Mouse (Mus musculus) C2C12 (cell line): ENCODE results near the gene Abca7. TPM values are rescaled to one million over a fixed set of nuclear protein-coding genes. Genes with fewer than 3 reads are reported as not detected.
"Not testable (repeated sequence)": the region's sequence is repeated elsewhere in the genome, so short reads cannot be mapped to it uniquely, and the experiment has no call there.

ENCODE experiments used
- H3K27me3 ChIP-seq: one replicate; pipeline ENCODE4 v1.6.1; 2011; ENCODE audit not compliant: control insufficient read depth, insufficient read depth, insufficient read length
- H3K36me3 ChIP-seq: one replicate; pipeline ENCODE4 v1.6.1; 2011; ENCODE audit not compliant: control insufficient read depth, insufficient read depth
- H3K4me3 ChIP-seq: one replicate; pipeline ENCODE4 v1.5.1; 2011; ENCODE audit warnings: mild to moderate bottlenecking, control low read depth; ENCODE audit not compliant: poor library complexity, insufficient read depth, severe bottlenecking
- H3K79me2 ChIP-seq: one replicate; pipeline ENCODE4 v1.6.1; 2011; ENCODE audit not compliant: control insufficient read depth, insufficient read depth
- H3K79me3 ChIP-seq: one replicate; pipeline ENCODE4 v1.6.1; 2011; ENCODE audit warnings: low read depth, control low read depth
- H3ac ChIP-seq: one replicate; pipeline ENCODE3; 2011; ENCODE audit warnings: low read depth; ENCODE audit not compliant: control insufficient read depth, insufficient read length
- CEBPB ChIP-seq: IDR thresholded peaks from one replicate; pipeline ENCODE4 v1.6.1; 2011; ENCODE audit warnings: low read depth, mild to moderate bottlenecking, control low read depth, moderate library complexity
- CTCF ChIP-seq: IDR thresholded peaks from one replicate; pipeline ENCODE4 v1.5.1; 2011; ENCODE audit not compliant: control insufficient read depth, insufficient read depth, insufficient read length
- FOSL1 ChIP-seq: IDR thresholded peaks from one replicate; pipeline ENCODE4 v1.8.0; 2011; ENCODE audit warnings: mild to moderate bottlenecking, low read length; ENCODE audit not compliant: poor library complexity, insufficient read depth, severe bottlenecking
- MAX ChIP-seq: IDR thresholded peaks from one replicate; pipeline ENCODE4 v1.6.1; 2011; ENCODE audit warnings: mild to moderate bottlenecking, control low read depth
- MYOD1 ChIP-seq: IDR thresholded peaks from one replicate; pipeline ENCODE4 v1.6.1; 2011; ENCODE audit warnings: low read depth; ENCODE audit not compliant: control insufficient read depth, insufficient read length
- MYOG ChIP-seq: IDR thresholded peaks from one replicate; pipeline ENCODE4 v1.6.1; 2011; ENCODE audit not compliant: control insufficient read depth, insufficient read length; ENCODE audit errors: extremely low read depth
- USF1 ChIP-seq: IDR thresholded peaks from one replicate; pipeline ENCODE4 v1.6.1; 2011; ENCODE audit warnings: low read depth, mild to moderate bottlenecking, control low read depth, moderate library complexity
- polyA plus RNA-seq: library from polyadenylated mRNA; unstranded; fragments of >200 nt; fragmentation: generic; extraction: Trizol; gene quantifications from one replicate; pipeline ENCODE4 v1.2.1, GENCODE M21; 2012; ENCODE audit warnings: missing spikeins

Abca7 gene
- polyA plus RNA-seq, 1 experiment = 10.7 TPM

- H3K36me3 ChIP-seq = peaks cover 33% of the 10 kb centered on the region
- H3K4me3 ChIP-seq = peak overlapping the region; percentile 76
- no peak for TF ChIP-seq MYOD1
- TF ChIP-seq CTCF = peak; percentile 36
- H3K79me2 ChIP-seq = peaks cover 26% of the 10 kb centered on the region
- H3K27me3 ChIP-seq = no peaks in the 10 kb centered on the region
- H3K79me3 ChIP-seq = peaks cover 26% of the 10 kb centered on the region
- peak overlapping the region; percentile 98 for H3ac ChIP-seq
Observed at GRCm38 (mm10) chr10:80053831-80054815, 57.8 kb downstream of the Abca7 start.

DNA sequence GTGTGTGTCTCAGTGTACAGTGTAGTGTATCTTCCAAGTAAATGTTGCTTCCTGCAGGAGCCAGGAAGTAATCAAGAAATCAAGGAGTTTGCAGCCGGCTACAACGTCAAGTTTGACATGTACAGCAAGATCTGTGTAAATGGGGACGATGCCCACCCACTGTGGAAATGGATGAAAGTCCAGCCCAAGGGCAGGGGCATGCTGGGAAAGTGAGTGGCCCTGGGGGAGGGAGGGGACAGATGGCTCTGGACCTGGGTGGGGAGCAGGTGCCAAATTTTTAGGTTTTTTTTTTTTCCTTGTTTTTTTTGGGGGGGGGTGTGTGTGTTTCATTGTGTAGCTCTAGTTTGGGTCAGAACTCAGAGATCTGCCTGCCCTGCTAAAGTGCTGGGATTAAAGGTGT is 58.6 kb downstream of the Abca7 start:
- peaks cover 36% of the 10 kb centered on the region for H3K36me3 ChIP-seq

GRCm38 (mm10) chr10:80055364-80055763 is 59.1 kb downstream of the Abca7 start:
- Histone ChIP-seq H3K79me2 (peaks cover 26% of the 10 kb centered on the region), H3K36me3 (peaks cover 40% of the 10 kb centered on the region), H3ac (peak overlapping the region; percentile 5), H3K79me3 (peaks cover 26% of the 10 kb centered on the region), H3K27me3 (no peaks in the 10 kb centered on the region), H3K4me3 (no peak overlapping the region)
- TF ChIP-seq USF1 = no peak
- TF ChIP-seq MYOD1 = no peak
- no peak for TF ChIP-seq MAX
- TF ChIP-seq FOSL1 = no peak
- TF ChIP-seq CEBPB = no peak
- no peak for TF ChIP-seq MYOG
- no peak for TF ChIP-seq CTCF

More for the DNA sequence above, 58.6 kb downstream of the Abca7 start:
- Histone ChIP-seq H3K4me3 (peak overlapping the region; percentile 76), H3K79me2 (peaks cover 26% of the 10 kb centered on the region), H3K79me3 (peaks cover 26% of the 10 kb centered on the region), H3ac (peak overlapping the region; percentile 98)
- not testable (repeated sequence) for H3K27me3 ChIP-seq

- no peak for TF ChIP-seq CTCF
- no peak for TF ChIP-seq MYOG
- no peak for TF ChIP-seq FOSL1
- no peak for TF ChIP-seq CEBPB
- TF ChIP-seq MAX = no peak
- no peak for TF ChIP-seq MYOD1
- no peak for TF ChIP-seq USF1
- Histone ChIP-seq H3K27me3 (no peaks in the 10 kb centered on the region), H3K79me3 (peaks cover 26% of the 10 kb centered on the region), H3ac (no peak overlapping the region), H3K4me3 (peak overlapping the region; percentile 11), H3K36me3 (peaks cover 45% of the 10 kb centered on the region), H3K79me2 (peaks cover 26% of the 10 kb centered on the region)
Observed at GRCm38 (mm10) chr10:80055891-80056290, 59.6 kb downstream of the Abca7 start.

GRCm38 (mm10) chr10:80056506-80056905 is 60.2 kb downstream of the Abca7 start:
- peaks cover 26% of the 10 kb centered on the region for H3K79me2 ChIP-seq
- peaks cover 26% of the 10 kb centered on the region for H3K79me3 ChIP-seq
- TF ChIP-seq CEBPB (no peak), USF1 (no peak), CTCF (no peak), MYOD1 (no peak), MYOG (no peak), FOSL1 (no peak), MAX (no peak)
- no peaks in the 10 kb centered on the region for H3K27me3 ChIP-seq
- peaks cover 50% of the 10 kb centered on the region for H3K36me3 ChIP-seq
- no peak overlapping the region for H3ac ChIP-seq
- H3K4me3 ChIP-seq = no peak overlapping the region
